Mouse (Mus musculus) intestine, postnatal 0 days (tissue): ENCODE data around the gene Tsen34. TPM values are rescaled to one million over a fixed set of nuclear protein-coding genes. Genes with fewer than 3 reads are reported as not detected.

Experiments
- ATAC-seq: fragments of 200-750 bp; cut with Nextera tagmentation; 2 replicates; pipeline ENCODE4 v1.8.0; 2017; ENCODE audit warnings: mild to moderate bottlenecking, moderate TSS enrichment, moderate library complexity
- H3K27ac ChIP-seq: fragments of 300-500 bp; sonication (generic); 2 replicates; pipeline ENCODE4 v1.5.1; 2014; ENCODE audit warnings: mild to moderate bottlenecking, low read depth, low read length, moderate library complexity
- H3K27me3 ChIP-seq: fragments of 300-500 bp; sonication (generic); replicated peaks from 2 replicates; pipeline ENCODE4 v1.6.1; 2014; ENCODE audit warnings: low read length, mixed read lengths; ENCODE audit not compliant: control insufficient read depth, insufficient read depth
- H3K36me3 ChIP-seq: fragments of 300-500 bp; sonication (generic); 2 replicates; pipeline ENCODE4 v1.6.1; 2014; ENCODE audit warnings: mild to moderate bottlenecking, moderate library complexity; ENCODE audit not compliant: control insufficient read depth, insufficient read depth
- H3K4me1 ChIP-seq: fragments of 300-500 bp; sonication (generic); replicated peaks from 2 replicates; pipeline ENCODE4 v1.6.1; 2014; ENCODE audit warnings: antibody characterized with exemption, low read length, mixed read lengths; ENCODE audit not compliant: control insufficient read depth, insufficient read depth
- H3K4me2 ChIP-seq: fragments of 300-500 bp; sonication (generic); replicated peaks from 2 replicates; pipeline ENCODE4 v1.6.1; 2014; ENCODE audit warnings: low read depth, mild to moderate bottlenecking, moderate library complexity
- H3K4me3 ChIP-seq: fragments of 300-500 bp; sonication (generic); 2 replicates; pipeline ENCODE4 v1.5.1; 2014; ENCODE audit warnings: low read depth, low read length
- H3K9ac ChIP-seq: fragments of 300-500 bp; sonication (generic); 2 replicates; pipeline ENCODE4 v1.6.1; 2014; ENCODE audit warnings: mild to moderate bottlenecking, low read depth, low read length
- H3K9me3 ChIP-seq: fragments of 300-500 bp; sonication (generic); 2 replicates; pipeline ENCODE4 v1.6.1; 2016; ENCODE audit warnings: mixed run types; ENCODE audit not compliant: control insufficient read depth
- CTCF ChIP-seq: sonication (generic); IDR thresholded peaks from 2 replicates; pipeline ENCODE4 v1.5.1; 2016; ENCODE audit warnings: low read depth, mild to moderate bottlenecking, control low read depth, antibody characterized with exemption, moderate library complexity
- WGBS: fragments of 180-500 bp; shearing (Covaris S2); extraction: QIAGEN DNeasy Blood & Tissue Kit; methylation state at CpG from one replicate; pipeline ENCODE4 v1.1.7; 2014; 5-methylcytosine and 5-hydroxymethylcytosine counted together
- polyA plus RNA-seq: library from polyadenylated mRNA; unstranded; fragments of >200 nt; fragmentation: Nextera tagmentation; extraction: Ambion mirVana; gene quantifications from 2 replicates; pipeline ENCODE4 v1.2.1, GENCODE M21; 2015

Tsen34 gene
- polyA plus RNA-seq, 1 experiment from 2014 or later: 129 TPM

DNA sequence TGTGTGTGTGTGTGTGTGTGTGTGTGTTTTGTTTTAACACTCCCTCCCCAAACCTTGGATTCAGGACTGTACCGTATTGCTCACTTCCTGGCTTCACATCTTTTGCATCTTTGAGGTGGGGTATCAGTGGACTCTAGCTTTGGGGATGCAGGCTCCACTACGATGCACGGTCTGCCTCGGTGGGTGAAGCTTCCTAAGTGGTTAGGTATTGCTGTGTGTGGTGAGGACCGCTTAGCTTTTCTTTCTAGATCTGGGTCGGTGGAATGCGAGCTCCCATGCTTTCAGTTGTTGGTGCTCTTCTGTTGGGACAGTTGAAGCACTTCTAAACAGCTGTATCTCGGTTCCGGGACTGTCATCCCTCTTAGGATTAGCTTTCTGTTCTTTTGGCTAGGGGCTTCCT lies 46.5 kb upstream of the Tsen34 start:
- H3K4me2 ChIP-seq: peak overlapping the region; percentile 73
- peak overlapping the region; percentile 78 for H3K4me3 ChIP-seq
- H3K9ac ChIP-seq: peak overlapping the region; percentile 94
- peaks cover 13% of the 10 kb centered on the region; the same call in 1 of the 2 replicates for H3K4me1 ChIP-seq
- H3K36me3 ChIP-seq: peaks cover 12% of the 10 kb centered on the region
- WGBS: 4% methylated on average over 9 of the region's 9 CpGs
- ATAC-seq: no peak
- no peaks in the 10 kb centered on the region for H3K9me3 ChIP-seq
- TF ChIP-seq CTCF: no peak
- no peak overlapping the region for H3K27ac ChIP-seq
- H3K27me3 ChIP-seq: no peaks in the 10 kb centered on the region

DNA sequence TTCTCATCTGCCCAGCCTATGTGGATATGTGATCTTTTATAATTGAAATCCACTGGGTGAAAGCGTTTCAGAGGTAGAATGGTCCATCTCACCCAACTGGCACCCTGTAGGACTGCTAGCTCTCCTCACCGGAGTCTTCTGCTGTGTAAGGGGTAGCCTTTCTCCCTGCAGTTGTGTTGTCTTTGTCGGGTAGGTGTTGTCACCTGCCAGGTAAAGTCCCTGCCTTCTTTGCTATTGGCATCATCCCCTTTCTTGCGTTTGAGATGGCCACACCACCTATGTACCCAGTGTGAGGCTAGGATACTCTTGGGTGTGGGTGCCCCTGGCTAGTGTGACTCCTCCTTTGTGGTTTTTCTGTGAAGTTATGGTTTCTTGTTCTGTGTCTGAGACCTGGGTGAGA lies 46.0 kb upstream of the Tsen34 start:
- ATAC-seq: no peak
- H3K4me1 ChIP-seq: peaks cover 13% of the 10 kb centered on the region; the same call in 1 of the 2 replicates
- WGBS: 48% methylated on average over 4 of the region's 4 CpGs
- peak overlapping the region; percentile 94 for H3K9ac ChIP-seq
- H3K27ac ChIP-seq: no peak overlapping the region
- H3K27me3 ChIP-seq: no peaks in the 10 kb centered on the region
- peak overlapping the region; percentile 73 for H3K4me2 ChIP-seq
- TF ChIP-seq CTCF: no peak
- H3K36me3 ChIP-seq: peaks cover 12% of the 10 kb centered on the region
- no peaks in the 10 kb centered on the region for H3K9me3 ChIP-seq
- peak overlapping the region; percentile 78 for H3K4me3 ChIP-seq

DNA sequence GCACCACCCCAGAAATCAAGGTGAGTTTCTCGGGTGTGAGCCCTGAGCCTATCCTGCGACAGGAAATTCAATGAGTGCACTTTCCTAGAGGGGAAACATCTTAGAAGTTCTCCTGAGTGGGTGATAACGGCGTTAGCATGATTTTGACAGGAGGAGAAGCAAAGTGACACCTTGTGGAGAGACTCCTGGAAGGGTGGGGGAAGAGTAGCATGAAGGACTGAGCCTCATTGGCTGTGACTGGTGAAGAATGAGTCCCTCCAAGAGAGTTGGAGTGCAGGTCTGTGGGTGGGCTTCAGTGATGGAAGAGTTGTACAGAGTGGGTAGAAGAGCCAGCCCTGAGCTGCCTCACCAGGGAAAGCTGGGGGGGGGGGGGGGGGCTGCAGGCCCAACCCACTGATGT lies 35.7 kb upstream of the Tsen34 start:
- no peak for TF ChIP-seq CTCF
- no peaks in the 10 kb centered on the region for H3K27me3 ChIP-seq
- WGBS: 83% methylated on average over 4 of the region's 4 CpGs

DNA sequence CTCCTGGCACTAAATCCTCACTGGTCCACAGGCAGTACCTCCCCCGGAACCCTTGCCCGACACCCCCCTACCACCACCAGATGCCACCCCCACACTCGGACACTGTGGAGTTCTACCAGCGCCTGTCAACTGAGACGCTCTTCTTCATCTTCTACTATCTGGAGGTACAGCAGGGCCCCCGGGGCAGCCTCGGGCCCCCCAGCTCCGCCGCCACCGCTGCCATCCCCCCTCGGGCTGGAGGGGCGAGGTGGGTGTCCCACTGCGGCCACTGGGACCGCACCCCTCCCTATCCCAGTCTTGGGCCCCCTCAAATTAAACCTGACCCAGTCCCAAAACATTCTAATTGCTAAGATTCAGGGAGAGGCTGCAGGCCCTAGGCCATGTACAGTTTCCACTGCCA lies 34.1 kb upstream of the Tsen34 start:
- H3K4me1 ChIP-seq: no peaks in the 10 kb centered on the region
- H3K4me2 ChIP-seq: no peak overlapping the region
- H3K27ac ChIP-seq: no peak overlapping the region
- no peak for TF ChIP-seq CTCF
- no peaks in the 10 kb centered on the region for H3K27me3 ChIP-seq
- no peak for ATAC-seq
- no peak overlapping the region for H3K4me3 ChIP-seq
- H3K9ac ChIP-seq: no peak overlapping the region
- 89% methylated on average over 14 of the region's 14 CpGs for WGBS
- peaks cover 87% of the 10 kb centered on the region for H3K36me3 ChIP-seq
- no peaks in the 10 kb centered on the region for H3K9me3 ChIP-seq

More for the DNA sequence above, 35.7 kb upstream of the Tsen34 start:
- Histone ChIP-seq H3K4me2 (no peak overlapping the region), H3K9me3 (no peaks in the 10 kb centered on the region), H3K36me3 (peaks cover 92% of the 10 kb centered on the region), H3K4me1 (no peaks in the 10 kb centered on the region), H3K4me3 (no peak overlapping the region), H3K9ac (no peak overlapping the region), H3K27ac (no peak overlapping the region)
- ATAC-seq: no peak

DNA sequence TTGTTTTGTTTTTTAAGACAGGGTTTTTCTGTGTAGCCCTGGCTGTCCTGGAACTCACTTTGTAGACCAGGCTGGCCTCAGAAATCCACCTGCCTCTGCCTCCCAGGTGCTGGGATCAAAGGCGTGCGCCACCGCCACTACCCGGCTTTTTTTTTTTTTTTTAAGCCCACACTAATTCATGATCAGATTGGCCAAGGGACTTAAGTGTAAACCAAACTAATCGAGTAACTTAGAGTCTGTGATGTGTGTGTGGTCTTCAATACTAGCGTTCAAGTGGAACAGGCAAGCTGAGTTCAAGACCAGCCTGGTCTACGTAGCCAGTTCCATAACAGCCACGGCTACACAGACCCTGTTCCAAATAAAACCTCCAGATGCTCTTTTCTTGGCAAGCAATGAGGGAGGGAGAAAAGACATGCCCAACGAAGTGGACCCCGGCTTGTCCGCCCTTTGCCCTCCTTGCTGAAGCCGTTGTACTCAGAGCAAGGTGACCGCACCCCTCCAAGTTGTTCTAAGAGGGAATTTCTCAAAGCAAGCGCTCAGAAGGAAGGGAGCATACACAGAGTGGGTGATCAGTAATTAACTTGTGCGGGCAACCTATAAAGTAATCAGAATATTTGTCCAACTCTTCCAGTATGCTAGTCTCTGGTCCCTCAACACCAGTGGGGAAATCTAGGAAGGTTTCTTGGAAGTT lies 28.0 kb upstream of the Tsen34 start:
- Histone ChIP-seq H3K4me3 (peak overlapping the region; percentile 56), H3K4me1 (no peaks in the 10 kb centered on the region), H3K9ac (peak overlapping the region; percentile 76), H3K27me3 (no peaks in the 10 kb centered on the region), H3K27ac (peak overlapping the region; percentile 84), H3K9me3 (no peaks in the 10 kb centered on the region), H3K36me3 (peaks cover 29% of the 10 kb centered on the region), H3K4me2 (peak overlapping the region; percentile 71)
- 24% methylated on average over 15 of the region's 15 CpGs for WGBS
- peak; percentile 66 for ATAC-seq
- TF ChIP-seq CTCF: no peak

DNA sequence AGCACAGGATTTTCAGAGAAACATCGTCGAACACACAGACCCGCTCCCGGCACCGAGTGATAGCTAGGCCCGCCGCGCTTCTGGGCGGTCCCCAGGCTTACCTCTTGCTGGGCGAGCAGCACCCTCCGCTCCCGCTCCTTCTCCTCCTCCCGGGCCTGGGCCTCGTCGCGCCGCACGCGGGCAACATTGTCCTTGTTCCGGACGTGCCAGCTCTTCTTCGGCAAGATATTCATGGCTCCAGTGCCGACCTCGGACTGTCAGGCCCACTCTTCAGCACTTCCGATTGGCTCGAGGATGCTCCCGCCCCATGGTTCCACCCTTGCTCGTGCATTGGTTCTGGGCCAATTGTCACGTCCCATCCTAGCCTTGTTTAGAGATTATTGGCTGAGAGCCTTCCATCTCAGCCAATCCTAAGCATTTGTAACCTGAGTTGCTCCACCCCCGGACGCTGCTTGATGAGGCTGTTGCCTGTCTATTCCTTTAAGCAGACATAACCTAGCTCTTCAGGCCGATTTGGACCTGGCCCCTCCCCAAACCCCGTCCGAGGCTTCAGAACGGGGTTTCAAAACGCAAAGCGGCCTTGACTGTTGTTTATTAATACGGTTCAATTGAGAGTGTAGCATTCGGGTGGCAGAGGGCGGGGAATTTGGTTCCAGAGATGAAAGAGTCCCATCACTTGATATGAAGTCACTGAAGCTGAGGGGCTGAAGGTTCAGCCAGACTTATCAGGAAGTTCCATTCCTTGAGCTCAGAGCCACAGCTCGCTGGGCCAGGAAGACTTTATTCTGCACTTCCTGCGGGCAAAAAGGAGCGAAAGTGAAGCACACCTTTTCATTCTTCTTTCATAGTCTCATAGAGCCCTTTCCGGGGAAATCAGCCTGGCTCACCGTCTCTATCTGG lies 27.2 kb upstream of the Tsen34 start, which contains the start of gene Leng1:
Gene Leng1, minus strand, starts transcription at position 626 of the 900 bp plus-strand sequence.
- Histone ChIP-seq H3K27me3 (no peaks in the 10 kb centered on the region), H3K4me1 (no peaks in the 10 kb centered on the region), H3K36me3 (peaks cover 21% of the 10 kb centered on the region), H3K27ac (peak within 1 kb of the TSS; percentile 84), H3K9ac (peak within 1 kb of the TSS; percentile 76), H3K9me3 (no peaks in the 10 kb centered on the region), H3K4me2 (peak within 1 kb of the TSS; percentile 71), H3K4me3 (peak within 1 kb of the TSS; percentile 56)
- ATAC-seq: peak; percentile 98
- 2% methylated on average over 45 of the region's 45 CpGs for WGBS
- TF ChIP-seq CTCF: no peak
